In genomic region chr12:86056976-86057375, GRCm38 (mm10) we compare ENCODE assay signal across 21 mouse cellular contexts. TPM values are rescaled to one million over a fixed set of nuclear protein-coding genes. Genes with fewer than 3 reads are reported as not detected.
DNase-seq lines count a peak whose midpoint lies in the region; TF ChIP-seq lines count a peak whose summit lies in the region.
"Had no signal": no experiment of that assay in that cellular context is flagged by ENCODE, and none has a peak within 500 bp of the region (broad histone marks: within the 10 kb centered on the region; RNA-seq: fewer than 3 reads in every experiment).

No protein-coding gene starts in this region.

- H3K9me3 ChIP-seq in heart, embryonic 10.5 days, result no peaks in the 10 kb centered on the region
- H3K9me3 ChIP-seq: embryonic facial prominence, embryonic 13.5 days; forebrain, embryonic 12.5 days; G1E; hindbrain, embryonic 13.5 days had no signal

- H3K27me3 ChIP-seq in heart, embryonic 10.5 days (ENCODE audit: insufficient read depth, poor library complexity, severe bottlenecking), result no peaks in the 10 kb centered on the region
- H3K27me3 ChIP-seq: embryonic facial prominence, embryonic 13.5 days; forebrain, embryonic 12.5 days; hindbrain, embryonic 13.5 days had no signal

- DNase-seq in adrenal gland, adult (ENCODE audit: inconsistent age in 2 of 2, low spot score in 1 of 2), result peak; percentile 31 to 39
- DNase-seq in adrenal gland, adult 8-10 months, result no peak
- peak; percentile 33 for DNase-seq in gastrocnemius, adult 18-20 months (ENCODE audit: low spot score)
- DNase-seq in gastrocnemius, adult 2 months, result no peak
- peak; percentile 22 for DNase-seq in heart, adult 8-10 months (ENCODE audit: low spot score)
- DNase-seq in heart, embryonic 10.5 days (ENCODE audit: low spot score), result no peak
- DNase-seq in brain, adult 2 months (ENCODE audit: low read depth, low spot score), result peak; percentile 24
- no peak for DNase-seq in frontal cortex, postnatal 36 days (ENCODE audit: low spot score in 2 of 2)
- DNase-seq: adrenal gland, postnatal 36 days; B cell, adult 2 months; cerebellum, adult 11 months; cerebellum, adult 8-10 months; gastrocnemius, postnatal 36 days; kidney, adult 11 months; kidney, adult 9 months had no signal

- H3K36me3 ChIP-seq in heart, embryonic 10.5 days, result peaks cover 26% of the 10 kb centered on the region
- H3K36me3 ChIP-seq: forebrain, embryonic 12.5 days had no signal

- WGBS in heart, embryonic 10.5 days, result 90% methylated on average over 8 of the region's 8 CpGs

- intact Hi-C loops in gastrocnemius, adult 2 months (cut with DNase I), result no loop called here

- TF ChIP-seq CTCF in gastrocnemius, adult 2 months (IDR thresholded peaks at IDR 0.05), result no peak

- no peak overlapping the region for H3K4me3 ChIP-seq in gastrocnemius, adult 2 months
- H3K4me3 ChIP-seq in heart, embryonic 10.5 days, result no peak overlapping the region
- H3K4me3 ChIP-seq: embryonic facial prominence, embryonic 13.5 days; forebrain, embryonic 12.5 days; hindbrain, embryonic 13.5 days had no signal

- no peak overlapping the region for H3K27ac ChIP-seq in gastrocnemius, adult 2 months
- H3K27ac ChIP-seq in heart, embryonic 10.5 days, result no peak overlapping the region
- H3K27ac ChIP-seq: embryonic facial prominence, embryonic 13.5 days; forebrain, embryonic 12.5 days; hindbrain, embryonic 13.5 days; hindbrain, postnatal 0 days had no signal

- no peaks in the 10 kb centered on the region for H3K4me1 ChIP-seq in heart, embryonic 10.5 days
- H3K4me1 ChIP-seq: embryonic facial prominence, embryonic 13.5 days; forebrain, embryonic 12.5 days; hindbrain, embryonic 13.5 days had no signal

RNA-seq across cellular contexts. Expression of gene Tgfb3, which starts 21.9 kb away (rescaled TPM):
- total RNA-seq in adrenal gland, adult 8-10 months (2022), result 10 to 100 TPM in 3 of 4 experiments, 1 to 10 TPM in 1; 10.0 to 14.8 (median 12.0) TPM
- total RNA-seq in gastrocnemius, adult 18-20 months (2021), result 10 to 100 TPM; 41.9 to 54.3 TPM
- total RNA-seq in gastrocnemius, adult 2 months (2021), result 10 to 100 TPM; 32.2 to 48.0 TPM
- total RNA-seq in heart, adult 8-10 months (2022), result 10 to 100 TPM; 13.5 to 15.5 (median 14.3) TPM
- polyA plus RNA-seq in heart, embryonic 10.5 days (2016; fragmentation: Nextera tagmentation; extraction: Ambion mirVana), result 13.0 and 15.3 TPM in 2 replicates

RNA-seq across cellular contexts. Expression of gene Ift43, which starts 25.4 kb away (rescaled TPM):
- 10 to 100 TPM; 27.3 to 37.7 (median 31.4) TPM for total RNA-seq in adrenal gland, adult 8-10 months (2022)
- total RNA-seq in gastrocnemius, adult 18-20 months (2021), result 10 to 100 TPM; 10.5 to 12.7 TPM
- 10 to 100 TPM in 1 of 2 experiments, 1 to 10 TPM in 1; 8.4 to 13.6 TPM for total RNA-seq in gastrocnemius, adult 2 months (2021)
- 10 to 100 TPM; 24.9 to 32.3 (median 27.7) TPM for total RNA-seq in heart, adult 8-10 months (2022)
- polyA plus RNA-seq in heart, embryonic 10.5 days (2016; fragmentation: Nextera tagmentation; extraction: Ambion mirVana), result 104 and 114 TPM in 2 replicates
- total RNA-seq: hematopoietic stem cell, adult 5-6 weeks had no signal

Comparison
In these comparisons a context has a peak if more than half of its experiments do, and no peak if none do; other contexts are left out.
1. DNase-seq: peak in adrenal gland, adult (2 of 2), gastrocnemius, adult 18-20 months (single experiment), heart, adult 8-10 months (single experiment) and brain, adult 2 months (single experiment); none in adrenal gland, adult 8-10 months (single experiment), gastrocnemius, adult 2 months (single experiment), heart, embryonic 10.5 days (single experiment) and frontal cortex, postnatal 36 days (0 of 2).